Mouse (Mus musculus) right cerebral cortex, postnatal 25 days (tissue): ENCODE data around the gene Syt2.

Experiments used
- DNase-seq: peaks from one replicate; pipeline ENCODE4 v3.0.0; 2022

Gene Syt2

GRCm38 (mm10) chr1:134749889-134750288, 103.4 kb downstream of the Syt2 start:
- DNase-seq, result no peak

DNA sequence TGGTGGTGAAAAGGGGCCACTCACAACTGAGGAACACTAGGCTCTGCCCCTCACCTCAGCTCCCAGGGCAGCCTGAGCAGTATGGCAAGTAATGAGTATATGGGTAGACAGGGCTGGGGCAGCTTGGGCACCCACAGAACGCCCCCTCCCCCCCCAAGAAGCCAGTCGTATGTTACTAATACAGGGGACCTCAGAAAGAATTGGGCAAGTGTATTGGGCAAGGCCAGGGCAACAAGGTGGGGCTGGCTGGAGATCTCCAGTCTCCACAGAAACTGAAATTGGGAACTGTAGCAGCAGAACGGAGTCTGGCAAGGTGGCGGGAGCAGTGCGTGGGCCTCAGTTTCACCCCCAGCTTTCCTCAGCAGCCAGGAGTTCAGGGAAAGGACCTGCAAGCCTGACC, 106.0 kb downstream of the Syt2 start:
- DNase-seq, result no peak

GRCm38 (mm10) chr1:134753751-134754630, 107.5 kb downstream of the Syt2 start:
- DNase-seq, result no peak

- no peak for DNase-seq
These were observed 108.3 kb downstream of the Syt2 start for GRCm38 (mm10) chr1:134754818-134755217.

- DNase-seq, result no peak
These were observed 109.2 kb downstream of the Syt2 start for GRCm38 (mm10) chr1:134755548-134756189.

GRCm38 (mm10) chr1:134756190-134756873, 109.9 kb downstream of the Syt2 start:
- no peak for DNase-seq

DNA sequence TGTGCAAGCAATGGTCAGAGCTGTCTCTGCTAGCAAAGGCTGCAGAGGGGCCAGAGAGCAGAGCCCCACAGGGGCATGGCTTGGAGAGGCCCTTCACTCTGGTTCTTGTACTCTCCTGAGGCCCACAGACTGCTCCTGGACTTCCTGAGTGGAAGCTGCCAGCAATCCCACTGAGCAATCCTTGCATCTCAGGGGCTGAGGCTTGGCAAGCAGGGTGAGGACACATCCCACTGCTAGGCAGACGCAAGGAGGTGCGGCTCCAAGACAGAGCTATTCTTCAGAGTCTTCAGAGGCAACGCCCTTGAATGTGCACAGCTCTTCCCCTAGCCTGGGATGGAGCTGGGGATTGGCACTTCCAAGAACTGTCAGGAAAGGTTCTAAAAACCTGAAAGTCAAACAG, 110.8 kb downstream of the Syt2 start:
- no peak for DNase-seq

DNA sequence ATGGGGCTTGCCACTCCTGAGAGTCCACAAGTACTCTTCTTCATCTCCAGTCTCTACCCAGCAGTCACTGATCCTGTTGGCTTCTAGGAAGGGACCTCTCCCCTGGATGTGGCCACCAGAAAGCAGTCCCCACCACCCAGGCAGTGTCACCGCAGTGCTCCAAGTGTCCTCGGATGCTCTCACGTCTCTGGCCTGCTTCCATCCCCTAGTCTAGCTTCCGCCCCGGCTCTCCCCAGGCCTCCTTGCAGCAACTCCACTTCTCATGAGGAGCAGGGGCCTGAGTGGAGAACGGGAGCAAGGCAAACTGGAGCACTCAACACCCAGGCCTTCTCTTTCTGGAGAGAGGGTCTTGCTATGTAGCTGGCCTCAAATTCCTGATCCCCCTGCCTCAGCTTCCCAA, 112.7 kb downstream of the Syt2 start:
- DNase-seq, result no peak

DNA sequence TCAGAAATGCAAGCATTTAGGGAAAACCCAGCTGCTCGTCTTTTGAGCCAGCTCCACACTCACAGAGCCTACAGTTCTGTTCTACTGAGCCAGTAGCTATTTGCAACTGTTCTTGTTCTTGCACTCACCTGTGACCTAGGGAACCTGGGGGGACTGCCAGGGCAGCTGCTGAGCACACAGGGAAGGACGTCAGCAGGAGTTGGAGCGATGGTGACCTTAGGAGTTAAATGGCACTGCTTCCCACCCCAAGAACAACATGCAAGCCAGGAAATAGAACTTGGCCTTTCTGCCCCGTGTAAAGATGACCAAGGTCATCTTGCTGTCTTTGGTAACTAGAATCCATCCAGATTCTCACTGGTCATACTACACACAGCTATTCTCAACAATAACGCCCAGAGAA, 114.2 kb downstream of the Syt2 start:
- no peak for DNase-seq

DNA sequence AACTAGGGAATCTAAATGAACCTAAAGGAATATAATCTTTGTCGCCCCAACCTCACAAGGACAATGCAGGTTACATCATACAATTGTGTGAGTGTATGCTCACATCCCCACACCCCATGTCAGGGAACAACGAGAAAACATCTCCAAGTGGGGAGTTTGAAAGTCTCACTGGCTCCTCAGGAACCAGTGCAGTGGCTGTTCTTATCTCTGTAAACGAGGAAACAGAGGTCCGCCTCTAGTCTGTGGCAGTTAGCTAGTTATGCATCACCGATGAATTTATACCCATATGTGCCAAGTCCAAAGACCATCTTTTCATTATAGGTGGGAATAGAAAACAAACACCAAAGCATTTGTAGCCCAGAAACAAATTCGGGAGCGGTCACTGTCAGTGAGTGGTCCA, 115.1 kb downstream of the Syt2 start:
- DNase-seq, result no peak

- DNase-seq, result no peak
These were observed 116.8 kb downstream of the Syt2 start for GRCm38 (mm10) chr1:134763250-134763649.

DNA sequence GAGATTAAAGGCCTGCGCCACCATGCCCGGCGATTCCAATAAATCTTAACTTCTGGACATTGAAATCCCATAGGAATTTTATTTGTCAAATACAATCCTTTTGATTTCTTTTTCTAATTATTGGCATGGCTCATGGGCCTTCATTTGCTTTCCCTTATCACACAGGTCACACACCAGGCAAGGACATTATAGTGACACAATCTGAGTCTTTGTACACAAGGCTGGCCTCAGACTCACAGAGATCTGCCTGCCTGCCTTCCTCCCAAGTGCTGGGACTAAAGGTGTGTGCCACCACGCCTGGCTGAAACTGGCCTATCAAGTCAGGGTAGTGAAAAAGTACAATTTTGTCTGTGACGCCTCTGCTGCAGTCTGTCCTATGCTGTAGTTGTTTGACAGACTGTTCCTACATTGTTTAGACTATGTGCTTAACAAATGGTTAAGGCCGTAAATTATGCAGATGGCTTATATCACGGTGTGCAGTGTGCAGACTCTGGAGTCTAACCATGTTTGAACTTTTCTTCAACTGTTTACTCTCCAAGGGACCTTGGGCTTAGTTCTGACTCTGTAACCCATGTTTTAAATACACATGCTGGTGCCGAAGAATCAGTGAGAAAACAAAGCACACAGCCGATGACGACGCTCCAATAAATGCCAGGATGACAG, 117.4 kb downstream of the Syt2 start:
- no peak for DNase-seq

- no peak for DNase-seq
These were observed 118.5 kb downstream of the Syt2 start for GRCm38 (mm10) chr1:134764831-134765458.

GRCm38 (mm10) chr1:134766448-134766847, 120.0 kb downstream of the Syt2 start:
- no peak for DNase-seq

DNA sequence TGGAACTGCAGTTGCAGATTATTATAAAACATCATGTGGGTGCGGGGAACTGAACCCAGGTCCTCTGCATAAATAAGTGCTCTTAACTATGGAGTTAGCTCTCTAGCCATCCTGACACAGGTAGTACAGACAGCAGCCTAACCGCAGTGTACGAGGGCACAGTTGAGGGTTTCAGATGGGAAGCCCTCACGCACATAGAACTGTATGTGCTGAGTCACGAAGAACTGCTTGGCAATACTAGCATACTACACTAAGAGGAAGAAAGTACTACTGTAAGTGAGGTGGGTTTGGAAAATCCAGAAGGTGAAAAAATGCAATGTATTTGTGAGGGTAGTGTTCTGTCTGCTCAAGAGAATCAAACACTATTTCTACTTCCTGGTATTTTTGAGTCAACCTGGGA, 123.8 kb downstream of the Syt2 start:
- no peak for DNase-seq

GRCm38 (mm10) chr1:134771353-134771752, 124.9 kb downstream of the Syt2 start:
- peak; percentile 24 for DNase-seq

GRCm38 (mm10) chr1:134771999-134772398, 125.5 kb downstream of the Syt2 start:
- no peak for DNase-seq

GRCm38 (mm10) chr1:134772821-134773220, 126.3 kb downstream of the Syt2 start:
- DNase-seq, result no peak

- DNase-seq, result no peak
These were observed 126.8 kb downstream of the Syt2 start for GRCm38 (mm10) chr1:134773256-134773655.

- no peak for DNase-seq
These were observed 127.8 kb downstream of the Syt2 start for GRCm38 (mm10) chr1:134774247-134774646.

DNA sequence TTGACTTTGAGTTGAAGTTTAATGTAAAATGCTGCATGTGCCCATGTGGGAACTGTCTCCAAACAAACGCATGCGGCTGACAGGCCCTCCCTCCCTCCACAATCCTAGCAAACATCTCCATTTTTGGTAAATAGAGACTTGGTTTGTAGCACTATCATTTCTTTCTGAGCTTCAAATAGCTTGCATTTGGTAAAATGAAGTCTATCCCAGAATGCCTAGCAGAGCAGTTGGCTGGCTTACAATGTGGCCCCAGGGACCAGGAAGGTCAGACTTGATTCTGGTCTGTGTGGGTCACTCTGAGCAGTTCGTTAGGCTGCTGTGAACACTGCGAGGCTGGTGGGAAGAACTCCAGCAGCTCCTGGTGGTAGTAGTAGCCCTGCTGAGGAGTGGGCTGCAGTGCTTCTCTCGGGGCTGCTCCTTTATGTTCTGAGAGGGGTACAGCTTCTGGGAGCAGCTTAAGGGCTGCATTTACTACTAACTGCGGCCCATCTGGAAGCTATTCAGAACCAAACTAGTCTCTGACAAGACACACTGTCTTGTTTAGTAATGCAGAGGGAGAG, 128.3 kb downstream of the Syt2 start:
- DNase-seq, result no peak

GRCm38 (mm10) chr1:134775631-134776030, 129.2 kb downstream of the Syt2 start:
- DNase-seq, result no peak
